Mouse (Mus musculus): ENCODE measurements around the gene Ccdc73. TPM values are rescaled to one million over a fixed set of nuclear protein-coding genes. Genes with fewer than 3 reads are reported as not detected.

Ccdc73 gene
- total RNA-seq, 1 experiment, result 3.5 TPM

- in situ Hi-C loops (cut with MboI; ENCODE audit: low sequenced_read_pairs in 2 of 2, unreplicated experiment in 2 of 2), result no loop called here
Measured at GRCm38 (mm10) chr2:105019457-105019856, 151.9 kb downstream of the Ccdc73 start.

GRCm38 (mm10) chr2:105021256-105021655, 153.7 kb downstream of the Ccdc73 start:
- TF ChIP-seq MAFK (IDR thresholded peaks at IDR 0.05; ENCODE audit: insufficient read depth, low read depth, low read length) (no peak), ZNF384 (IDR thresholded peaks at IDR 0.05; ENCODE audit: low read depth, low read length) (no peak), ZC3H11A (IDR thresholded peaks at IDR 0.05; ENCODE audit: borderline replicate concordance, low read depth, low read length) (no peak), CHD2 (IDR thresholded peaks at IDR 0.05; ENCODE audit: low read depth, low read length) (no peak), HCFC1 (IDR thresholded peaks at IDR 0.05; ENCODE audit: borderline replicate concordance, insufficient read depth, low read length) (no peak)
- Histone ChIP-seq H3K27ac (ENCODE audit: insufficient read depth, low read depth, low read length, poor library complexity, severe bottlenecking) (no peak overlapping the region), H3K9ac (ENCODE audit: insufficient read depth, low read depth, low read length, poor library complexity, severe bottlenecking) (no peak overlapping the region), H3K4me3 (ENCODE audit: insufficient read depth in 1 of 2, low read depth in 1 of 2, low read length in 2 of 2, poor library complexity in 1 of 2, severe bottlenecking in 1 of 2) (no peak overlapping the region), H3K36me3 (ENCODE audit: control insufficient read depth, insufficient read depth, low read length, poor library complexity, severe bottlenecking) (no peaks in the 10 kb centered on the region), H3K9me3 (ENCODE audit: control insufficient read depth, insufficient read depth, low read depth, low read length) (no peaks in the 10 kb centered on the region), H3K4me1 (ENCODE audit: control insufficient read depth in 2 of 2, insufficient read depth in 2 of 2, low read length in 2 of 2, poor library complexity in 1 of 2) (no peaks in the 10 kb centered on the region; a peak in 1 of 4 replicates)
- DNase-seq (ENCODE audit: low read depth, low spot score), result no peak
- in situ Hi-C loops (cut with MboI; ENCODE audit: low sequenced_read_pairs in 2 of 2, unreplicated experiment in 2 of 2), result no loop called here

More at GRCm38 (mm10) chr2:105019457-105019856, 151.9 kb downstream of the Ccdc73 start:
- peaks cover 2 to 3% of the 10 kb centered on the region in 2 experiments; a peak in 2 of 4 replicates for H3K4me1 ChIP-seq (ENCODE audit: control insufficient read depth in 2 of 2, insufficient read depth in 2 of 2, low read length in 2 of 2, poor library complexity in 1 of 2)
- TF ChIP-seq MAFK (IDR thresholded peaks at IDR 0.05; ENCODE audit: insufficient read depth, low read depth, low read length), result no peak
- no peak for TF ChIP-seq CHD2 (IDR thresholded peaks at IDR 0.05; ENCODE audit: low read depth, low read length)
- no peak for TF ChIP-seq ZC3H11A (IDR thresholded peaks at IDR 0.05; ENCODE audit: borderline replicate concordance, low read depth, low read length)
- TF ChIP-seq ZNF384 (IDR thresholded peaks at IDR 0.05; ENCODE audit: low read depth, low read length), result no peak
- no peak for TF ChIP-seq HCFC1 (IDR thresholded peaks at IDR 0.05; ENCODE audit: borderline replicate concordance, insufficient read depth, low read length)
- no peaks in the 10 kb centered on the region for H3K36me3 ChIP-seq (ENCODE audit: control insufficient read depth, insufficient read depth, low read length, poor library complexity, severe bottlenecking)
- no peaks in the 10 kb centered on the region for H3K9me3 ChIP-seq (ENCODE audit: control insufficient read depth, insufficient read depth, low read depth, low read length)
- no peak overlapping the region for H3K9ac ChIP-seq (ENCODE audit: insufficient read depth, low read depth, low read length, poor library complexity, severe bottlenecking)
- DNase-seq (ENCODE audit: low read depth, low spot score), result no peak
- H3K27ac ChIP-seq (ENCODE audit: insufficient read depth, low read depth, low read length, poor library complexity, severe bottlenecking), result no peak overlapping the region
- no peak overlapping the region for H3K4me3 ChIP-seq (ENCODE audit: insufficient read depth in 1 of 2, low read depth in 1 of 2, low read length in 2 of 2, poor library complexity in 1 of 2, severe bottlenecking in 1 of 2)

DNA sequence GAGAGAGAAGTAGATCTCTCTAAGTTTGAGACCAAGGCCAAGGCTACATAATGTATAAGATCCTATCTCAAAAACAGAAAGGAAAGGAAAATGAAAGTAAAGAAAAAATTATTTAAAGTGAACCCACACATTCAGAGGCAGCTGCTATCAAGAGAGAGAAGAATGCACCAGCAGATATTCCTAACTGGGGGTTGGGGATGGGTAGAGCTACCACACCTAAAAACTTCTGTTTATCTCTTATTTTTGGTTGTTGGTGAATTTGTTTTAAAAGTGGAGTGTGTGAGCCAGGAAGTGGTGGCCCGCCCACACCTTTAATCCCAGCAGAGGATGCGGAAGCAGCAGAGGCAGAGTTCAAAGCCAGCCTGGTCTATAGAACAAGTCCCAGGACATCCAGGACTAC, 154.2 kb downstream of the Ccdc73 start:
- no peak for TF ChIP-seq ZC3H11A (IDR thresholded peaks at IDR 0.05; ENCODE audit: borderline replicate concordance, low read depth, low read length)
- no peak for TF ChIP-seq CHD2 (IDR thresholded peaks at IDR 0.05; ENCODE audit: low read depth, low read length)
- no peak for TF ChIP-seq HCFC1 (IDR thresholded peaks at IDR 0.05; ENCODE audit: borderline replicate concordance, insufficient read depth, low read length)
- TF ChIP-seq ZNF384 (IDR thresholded peaks at IDR 0.05; ENCODE audit: low read depth, low read length), result no peak
- no peak for TF ChIP-seq MAFK (IDR thresholded peaks at IDR 0.05; ENCODE audit: insufficient read depth, low read depth, low read length)
- Histone ChIP-seq H3K9ac (ENCODE audit: insufficient read depth, low read depth, low read length, poor library complexity, severe bottlenecking) (no peak overlapping the region), H3K9me3 (ENCODE audit: control insufficient read depth, insufficient read depth, low read depth, low read length) (no peaks in the 10 kb centered on the region), H3K4me3 (ENCODE audit: insufficient read depth in 1 of 2, low read depth in 1 of 2, low read length in 2 of 2, poor library complexity in 1 of 2, severe bottlenecking in 1 of 2) (no peak overlapping the region), H3K4me1 (ENCODE audit: control insufficient read depth in 2 of 2, insufficient read depth in 2 of 2, low read length in 2 of 2, poor library complexity in 1 of 2) (peaks cover 0 to 2% of the 10 kb centered on the region in 2 experiments; a peak in 2 of 4 replicates), H3K27ac (ENCODE audit: insufficient read depth, low read depth, low read length, poor library complexity, severe bottlenecking) (no peak overlapping the region), H3K36me3 (ENCODE audit: control insufficient read depth, insufficient read depth, low read length, poor library complexity, severe bottlenecking) (no peaks in the 10 kb centered on the region)
- in situ Hi-C loops (cut with MboI; ENCODE audit: low sequenced_read_pairs in 2 of 2, unreplicated experiment in 2 of 2), result no loop called here
- no peak for DNase-seq (ENCODE audit: low read depth, low spot score)

DNA sequence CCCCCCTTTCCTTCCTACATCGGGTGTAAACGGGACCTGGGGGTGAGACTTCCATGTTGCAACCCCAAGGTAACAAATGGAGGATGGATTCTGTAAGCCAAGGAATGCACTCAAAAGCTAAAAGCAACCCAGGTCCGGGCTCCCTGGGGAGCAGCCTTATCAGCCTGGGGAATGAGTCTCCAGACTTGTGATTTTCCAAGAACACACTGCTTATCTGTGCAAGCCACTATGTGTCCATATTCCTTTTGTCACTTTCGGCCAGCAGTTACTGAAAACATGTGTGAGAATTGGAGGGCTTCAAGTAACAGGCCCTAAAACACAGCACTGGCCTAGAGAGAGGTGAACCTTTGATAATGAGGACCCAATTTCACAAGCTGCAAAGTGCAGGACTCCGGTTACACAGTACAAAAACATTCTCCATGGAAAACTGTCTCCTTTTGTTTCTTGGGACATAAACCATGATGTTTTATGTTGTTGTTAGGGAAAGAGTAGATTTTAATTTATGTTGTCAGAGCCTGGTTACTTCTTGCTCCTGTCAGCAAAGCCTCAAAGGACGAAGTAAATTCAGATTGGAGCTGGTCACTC, 155.5 kb downstream of the Ccdc73 start:
- no peaks in the 10 kb centered on the region for H3K9me3 ChIP-seq (ENCODE audit: control insufficient read depth, insufficient read depth, low read depth, low read length)
- no peak overlapping the region for H3K9ac ChIP-seq (ENCODE audit: insufficient read depth, low read depth, low read length, poor library complexity, severe bottlenecking)
- TF ChIP-seq MAFK (IDR thresholded peaks at IDR 0.05; ENCODE audit: insufficient read depth, low read depth, low read length) (no peak), CHD2 (IDR thresholded peaks at IDR 0.05; ENCODE audit: low read depth, low read length) (no peak), ZC3H11A (IDR thresholded peaks at IDR 0.05; ENCODE audit: borderline replicate concordance, low read depth, low read length) (no peak), ZNF384 (IDR thresholded peaks at IDR 0.05; ENCODE audit: low read depth, low read length) (no peak), HCFC1 (IDR thresholded peaks at IDR 0.05; ENCODE audit: borderline replicate concordance, insufficient read depth, low read length) (no peak)
- DNase-seq (ENCODE audit: low read depth, low spot score), result no peak
- no peak overlapping the region for H3K4me3 ChIP-seq (ENCODE audit: insufficient read depth in 1 of 2, low read depth in 1 of 2, low read length in 2 of 2, poor library complexity in 1 of 2, severe bottlenecking in 1 of 2)
- H3K36me3 ChIP-seq (ENCODE audit: control insufficient read depth, insufficient read depth, low read length, poor library complexity, severe bottlenecking), result no peaks in the 10 kb centered on the region
- in situ Hi-C loops (cut with MboI; ENCODE audit: low sequenced_read_pairs in 2 of 2, unreplicated experiment in 2 of 2), result no loop called here
- H3K27ac ChIP-seq (ENCODE audit: insufficient read depth, low read depth, low read length, poor library complexity, severe bottlenecking), result no peak overlapping the region
- peaks cover 0 to 2% of the 10 kb centered on the region in 2 experiments; a peak in 1 of 4 replicates for H3K4me1 ChIP-seq (ENCODE audit: control insufficient read depth in 2 of 2, insufficient read depth in 2 of 2, low read length in 2 of 2, poor library complexity in 1 of 2)

Data from ES-E14 (cell line).